Mouse (Mus musculus) layer of hippocampus, postnatal 36 days (tissue): Measurements from ENCODE around the gene Pck1. TPM values are rescaled to one million over a fixed set of nuclear protein-coding genes. Genes with fewer than 3 reads are reported as not detected.

Source experiments
- DNase-seq, 2 experiments: peaks; one replicate each; pipeline ENCODE4 v3.0.0; 2022
- total RNA-seq, 2 experiments: library from RNA; stranded (reverse); gene quantifications; 2 replicates each; pipeline ENCODE4 v1.2.3; 2021

The Pck1 gene
- total RNA-seq, 2 experiments from 2014 or later: not detected

DNA sequence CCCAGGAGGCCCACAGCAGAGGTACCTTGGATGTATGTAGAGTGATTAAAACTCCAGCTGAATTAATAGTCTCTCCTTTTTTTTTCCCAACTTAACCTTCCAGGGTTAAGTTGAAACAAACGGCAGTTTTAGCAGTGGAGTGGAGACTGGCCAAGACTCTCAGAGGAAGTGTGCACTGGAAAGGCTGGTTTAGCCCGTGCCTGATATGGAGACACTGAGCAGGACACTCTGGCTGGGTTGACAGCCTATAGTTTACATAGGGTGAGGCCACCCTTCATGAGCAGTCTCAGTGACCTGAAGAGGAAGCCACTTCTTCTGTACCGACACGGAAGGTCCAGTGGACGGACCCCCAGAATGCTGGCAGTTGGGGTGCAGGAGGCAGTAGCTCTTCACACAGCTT, 1.5 kb upstream of the Pck1 start:
- DNase-seq: no peak

DNA sequence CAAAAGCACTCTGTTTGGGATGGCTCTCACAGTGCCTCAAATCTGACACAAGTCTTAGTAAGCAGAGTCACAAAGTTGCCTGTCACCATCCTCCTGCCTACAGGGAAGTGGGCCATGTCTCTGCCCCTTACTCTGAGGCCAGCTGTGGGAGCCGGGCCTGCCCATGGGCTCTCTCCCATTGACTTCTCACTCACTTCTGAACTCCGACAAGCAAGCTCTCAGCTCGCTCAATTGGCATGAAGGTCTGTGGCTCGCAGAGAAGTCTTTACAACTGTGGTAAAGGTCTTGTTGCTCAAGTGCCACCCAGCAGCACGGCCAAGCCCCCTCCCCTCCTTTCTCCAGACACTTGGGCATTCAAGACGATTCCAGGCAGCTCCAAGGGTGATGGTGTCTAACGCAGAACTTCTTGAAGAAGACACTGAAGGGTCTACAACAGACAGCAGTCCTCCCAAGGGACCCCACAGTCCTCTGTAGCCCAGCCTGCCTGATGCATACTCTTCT, 1.0 kb upstream of the Pck1 start:
- no peak for DNase-seq

- no peak for DNase-seq
These were observed 418 bp downstream of the Pck1 start for GRCm38 (mm10) chr2:173153266-173153665.

DNA sequence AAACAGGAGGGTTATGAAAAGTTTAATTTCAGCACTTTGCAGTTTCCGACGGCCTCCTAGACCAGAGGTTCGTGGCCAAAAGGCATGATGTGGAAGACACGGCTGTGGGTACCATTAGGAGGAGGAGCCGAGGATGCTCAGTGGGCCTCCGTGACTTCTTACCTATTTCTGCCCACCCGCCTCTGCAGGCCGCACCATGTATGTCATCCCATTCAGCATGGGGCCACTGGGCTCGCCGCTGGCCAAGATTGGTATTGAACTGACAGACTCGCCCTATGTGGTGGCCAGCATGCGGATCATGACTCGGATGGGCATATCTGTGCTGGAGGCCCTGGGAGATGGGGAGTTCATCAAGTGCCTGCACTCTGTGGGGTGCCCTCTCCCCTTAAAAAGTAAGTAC, 1.7 kb downstream of the Pck1 start:
- DNase-seq: no peak

DNA sequence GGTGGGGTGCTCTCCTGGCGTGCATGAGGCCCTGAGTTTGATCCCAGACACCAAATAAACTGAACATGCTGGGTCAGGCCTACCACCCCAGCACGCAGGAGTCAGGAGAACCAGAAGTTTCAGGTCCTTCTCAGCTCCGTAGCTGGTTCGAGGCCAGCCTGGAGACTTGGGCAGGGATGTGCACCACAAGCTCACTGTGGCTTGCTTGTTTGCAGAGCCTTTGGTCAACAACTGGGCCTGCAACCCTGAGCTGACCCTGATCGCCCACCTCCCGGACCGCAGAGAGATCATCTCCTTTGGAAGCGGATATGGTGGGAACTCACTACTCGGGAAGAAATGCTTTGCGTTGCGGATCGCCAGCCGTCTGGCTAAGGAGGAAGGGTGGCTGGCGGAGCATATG, 2.1 kb downstream of the Pck1 start:
- DNase-seq: no peak

GRCm38 (mm10) chr2:173155907-173156306, 3.1 kb downstream of the Pck1 start:
- no peak for DNase-seq

GRCm38 (mm10) chr2:173156923-173157322, 4.1 kb downstream of the Pck1 start:
- DNase-seq: no peak

DNA sequence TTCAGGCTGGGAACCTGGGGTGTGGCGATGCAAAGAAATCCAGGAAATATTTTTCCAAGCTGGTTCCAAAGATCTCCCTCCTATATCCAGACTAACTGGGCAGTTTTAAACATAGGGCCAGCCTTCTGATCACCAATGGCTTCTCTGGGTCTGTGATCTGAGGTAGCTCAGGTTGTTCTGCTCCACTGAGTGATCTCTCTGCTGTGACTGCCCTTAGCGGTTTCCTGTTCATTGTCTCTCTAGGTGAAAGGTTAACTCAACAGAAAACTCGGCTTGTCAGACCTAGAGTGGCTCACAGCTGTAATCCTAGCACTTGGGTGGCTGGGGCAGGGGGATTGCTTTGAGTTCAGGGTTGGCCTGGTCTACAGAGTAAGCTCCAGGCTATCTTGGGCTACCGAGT, 4.5 kb downstream of the Pck1 start:
- no peak for DNase-seq

- no peak for DNase-seq
These were observed 5.0 kb downstream of the Pck1 start for GRCm38 (mm10) chr2:173157871-173158270.

DNA sequence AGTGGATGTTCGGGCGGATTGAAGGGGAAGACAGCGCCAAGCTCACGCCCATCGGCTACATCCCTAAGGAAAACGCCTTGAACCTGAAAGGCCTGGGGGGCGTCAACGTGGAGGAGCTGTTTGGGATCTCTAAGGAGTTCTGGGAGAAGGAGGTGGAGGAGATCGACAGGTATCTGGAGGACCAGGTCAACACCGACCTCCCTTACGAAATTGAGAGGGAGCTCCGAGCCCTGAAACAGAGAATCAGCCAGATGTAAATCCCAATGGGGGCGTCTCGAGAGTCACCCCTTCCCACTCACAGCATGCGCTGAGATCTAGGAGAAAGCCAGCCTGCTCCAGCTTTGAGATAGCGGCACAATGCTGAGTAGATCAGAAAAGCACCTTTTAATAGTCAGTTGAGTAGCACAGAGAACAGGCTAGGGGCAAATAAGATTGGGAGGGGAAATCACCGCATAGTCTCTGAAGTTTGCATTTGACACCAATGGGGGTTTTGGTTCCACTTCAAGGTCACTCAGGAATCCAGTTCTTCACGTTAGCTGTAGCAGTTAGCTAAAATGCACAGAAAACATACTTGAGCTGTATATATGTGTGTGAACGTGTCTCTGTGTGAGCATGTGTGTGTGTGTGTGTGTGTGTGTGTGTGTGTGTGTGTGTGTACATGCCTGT, 5.7 kb downstream of the Pck1 start:
- DNase-seq: no peak

DNA sequence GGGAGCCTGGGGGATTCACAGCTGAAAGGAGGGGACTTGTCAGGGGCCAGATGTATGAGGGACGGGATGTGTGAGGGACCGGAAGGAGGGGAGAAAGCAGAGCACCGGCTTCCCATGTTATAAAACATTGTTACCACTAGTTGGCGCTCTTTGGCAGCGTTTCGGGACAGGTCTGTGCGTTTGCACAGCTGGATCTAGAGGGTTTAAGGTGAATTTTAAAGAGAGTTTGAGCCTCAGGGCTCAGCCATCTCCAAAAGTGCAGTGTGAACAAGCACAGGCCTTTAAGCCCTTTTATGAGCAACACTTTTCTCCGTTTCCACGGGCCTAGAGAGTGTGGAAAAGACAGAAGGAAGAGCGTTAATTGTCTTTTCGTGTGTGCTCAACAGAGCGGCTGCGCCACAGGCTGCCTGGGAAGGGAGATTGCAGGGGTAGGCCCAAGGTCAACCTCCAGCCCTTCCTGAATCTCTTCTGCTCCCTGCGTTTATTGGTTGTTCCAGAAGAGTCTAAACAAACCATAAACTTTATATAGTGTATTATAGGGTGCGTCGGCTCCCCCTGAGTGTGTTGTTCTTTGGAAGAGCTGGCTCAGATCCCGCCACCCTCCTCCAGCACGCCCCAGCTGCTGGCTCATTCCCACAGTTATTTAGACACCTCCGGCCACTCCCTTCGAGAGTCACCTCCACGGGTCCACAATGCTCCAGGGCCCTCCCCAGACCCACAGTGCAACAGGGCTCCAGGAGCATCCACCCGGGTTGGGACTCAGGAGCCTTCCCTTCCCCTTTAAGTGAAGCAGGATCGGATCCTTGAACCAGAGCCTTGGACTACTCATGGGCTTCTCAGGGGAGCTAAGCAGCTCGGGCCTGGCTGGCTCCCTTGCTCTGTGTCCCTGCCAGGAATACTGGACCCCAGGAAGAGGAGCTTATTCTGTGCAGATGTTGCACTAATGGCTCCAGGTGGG, 6.8 kb downstream of the Pck1 start:
- peak in 1 of 2 experiments; percentile 14 for DNase-seq

DNA sequence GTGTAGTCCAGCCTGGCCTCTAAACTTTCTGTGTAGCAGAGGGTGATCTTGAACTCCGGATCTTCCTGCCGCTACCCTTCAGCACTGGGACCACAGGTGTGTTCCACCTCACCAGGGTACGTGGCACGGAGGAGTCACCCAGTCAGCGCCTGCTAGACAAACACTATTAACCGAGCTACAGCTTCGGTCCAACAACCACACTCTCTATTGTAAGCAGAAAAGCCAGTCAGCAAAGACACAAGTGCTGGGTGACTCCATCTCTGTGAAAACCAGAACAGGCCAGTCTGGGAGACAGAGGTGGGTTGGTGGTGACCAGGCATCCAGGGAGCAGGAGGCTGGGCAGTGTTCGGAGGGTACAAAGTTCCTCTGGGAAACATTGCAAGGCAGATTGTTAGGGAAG, 10.5 kb downstream of the Pck1 start:
- no peak for DNase-seq

- DNase-seq: no peak
These were observed 11.5 kb downstream of the Pck1 start for GRCm38 (mm10) chr2:173164358-173164757.

- no peak for DNase-seq
These were observed 12.1 kb downstream of the Pck1 start for GRCm38 (mm10) chr2:173164946-173165345.

GRCm38 (mm10) chr2:173165357-173165756, 12.5 kb downstream of the Pck1 start:
- DNase-seq: no peak

- peak in 1 of 2 experiments; percentile 19 for DNase-seq
These were observed 15.6 kb downstream of the Pck1 start for GRCm38 (mm10) chr2:173168411-173168851.

DNA sequence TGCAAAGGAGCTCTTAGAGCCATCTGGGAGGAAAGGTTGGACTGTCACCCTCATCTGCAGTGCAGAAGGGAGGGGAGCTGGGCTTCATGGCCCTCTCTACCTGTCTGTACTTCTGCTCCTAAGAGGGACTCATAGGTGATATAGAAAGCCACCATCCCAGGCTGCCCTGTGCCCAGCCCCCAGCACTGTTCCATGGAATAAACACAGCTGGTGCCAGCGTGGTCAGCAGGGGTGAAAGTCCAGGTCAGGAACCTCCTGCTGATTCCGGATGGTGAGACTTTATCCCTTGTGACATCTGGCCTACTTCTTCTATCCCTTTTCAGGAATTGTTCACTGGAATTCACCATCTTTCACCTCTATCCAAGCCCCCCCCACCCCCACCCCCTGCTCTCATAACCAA, 17.2 kb downstream of the Pck1 start:
- no peak for DNase-seq

- DNase-seq: no peak
These were observed 17.9 kb downstream of the Pck1 start for GRCm38 (mm10) chr2:173170715-173171114.

GRCm38 (mm10) chr2:173171470-173171869, 18.6 kb downstream of the Pck1 start:
- DNase-seq: no peak

GRCm38 (mm10) chr2:173171956-173172355, 19.1 kb downstream of the Pck1 start:
- DNase-seq: no peak

- DNase-seq: no peak
These were observed 19.5 kb downstream of the Pck1 start for GRCm38 (mm10) chr2:173172386-173172785.

DNA sequence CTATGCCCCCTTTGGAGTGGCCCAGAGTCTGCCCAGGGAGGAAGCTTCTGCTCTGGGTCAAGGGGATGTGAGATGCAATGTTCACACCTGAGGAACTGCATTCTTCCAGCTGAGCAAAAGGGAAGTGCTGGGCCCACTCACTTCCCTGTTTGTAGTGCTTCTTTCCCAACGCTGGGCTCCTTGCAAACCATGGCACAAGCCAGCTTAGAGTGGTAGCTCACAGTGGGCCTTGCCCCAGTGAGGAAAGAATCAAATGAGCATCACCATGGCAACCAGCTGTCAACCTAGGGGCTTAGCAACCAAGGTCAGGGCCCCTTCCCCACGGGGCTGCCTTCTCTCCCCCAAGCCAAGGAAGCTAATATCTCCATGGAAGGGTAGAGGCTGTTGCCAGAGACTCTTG, 20.2 kb downstream of the Pck1 start:
- DNase-seq: peak in 1 of 2 experiments; percentile 42
